17 mouse cellular contexts compared by ENCODE assay signal in the genomic region with DNA sequence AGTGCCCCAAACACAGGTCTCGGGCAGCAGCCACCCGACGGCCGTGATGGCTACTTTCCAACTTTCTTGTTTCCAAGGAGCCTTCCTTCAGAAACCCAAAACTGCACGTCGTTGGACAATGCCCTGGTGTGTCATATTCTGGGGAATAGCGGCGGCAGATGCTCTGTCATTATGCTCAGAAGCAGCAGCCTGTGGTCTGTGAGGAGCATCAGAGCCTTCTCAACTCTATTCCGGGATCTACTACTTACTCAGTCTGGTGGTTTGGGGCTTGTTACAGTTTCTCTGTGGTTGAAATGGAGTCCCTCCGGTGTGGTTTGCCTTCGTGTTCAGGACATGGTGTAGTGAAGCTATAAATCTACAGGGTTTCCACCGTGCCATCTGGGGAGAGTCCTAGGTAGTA. TPM values are rescaled to one million over a fixed set of nuclear protein-coding genes. Genes with fewer than 3 reads are reported as not detected.
DNase-seq lines count a peak whose midpoint lies in the region; ATAC-seq and TF ChIP-seq lines count a peak whose summit lies in the region.
"Had no signal": no experiment of that assay in that cellular context is flagged by ENCODE, and none has a peak within 500 bp of the region (broad histone marks: within the 10 kb centered on the region; RNA-seq: fewer than 3 reads in every experiment).

No protein-coding gene starts in this region.

- H3K9me3 ChIP-seq in CH12.LX (replicated peaks; ENCODE audit: low read length) = no peaks in the 10 kb centered on the region
- H3K9me3 ChIP-seq: limb, embryonic 12.5 days; lung, embryonic 15.5 days; midbrain, embryonic 10.5 days had no signal

- no peak for TF ChIP-seq POLR2A in CH12.LX (IDR thresholded peaks at IDR 0.05; ENCODE audit: low read depth, low read length)

- TF ChIP-seq EP300 in CH12.LX (IDR thresholded peaks at IDR 0.05; ENCODE audit: low read length) = peak; percentile 41; the same call in 1 of the 2 replicates

- peak; percentile 13 to 15 for DNase-seq in cerebellum, postnatal 14 days
- DNase-seq in lung, postnatal 10 days = peak; percentile 42
- no peak for DNase-seq in lung, postnatal 4 days
- peak; percentile 85 for DNase-seq in CH12.LX (ENCODE audit: extremely low read depth)
- no peak for DNase-seq in frontal cortex, postnatal 14 days (ENCODE audit: low spot score in 2 of 2)
- DNase-seq in gastrocnemius, adult 18-20 months (ENCODE audit: low spot score) = no peak
- DNase-seq: cerebellum, adult 11-12 months; embryo, embryonic 11 days; heart, adult 2 months; heart, postnatal 14 days; kidney, postnatal 14 days; thymus, adult 2 months had no signal

- in situ Hi-C loops in CH12.LX (cut with MboI; ENCODE audit: low pct_ligation_motif_present, low pct_unique_long_range_greater_than_20kb, low sequenced_read_pairs) = no loop called here

- peak overlapping the region; percentile 41 for H3K9ac ChIP-seq in CH12.LX (ENCODE audit: insufficient read depth, low read depth)
- H3K9ac ChIP-seq: limb, embryonic 12.5 days; lung, embryonic 15.5 days had no signal

- TF ChIP-seq RAD21 in CH12.LX (IDR thresholded peaks at IDR 0.05; ENCODE audit: low read depth, low read length) = no peak

- ATAC-seq in cerebellum, adult (ENCODE audit: insufficient number of reproducible peaks, low FRiP score, low TSS enrichment) = no peak
- ATAC-seq in hematopoietic stem cell, adult 5-6 weeks (replicated peaks in 1 of 2; ENCODE audit: insufficient read depth in 1 of 2, low FRiP score in 2 of 2, low TSS enrichment in 1 of 2, low read depth in 1 of 2, poor library complexity in 2 of 2, severe bottlenecking in 2 of 2) = peak; percentile 77 to 80

- peaks cover 0 to 22% of the 10 kb centered on the region in 2 experiments for H3K36me3 ChIP-seq in CH12.LX (replicated peaks in 1 of 2; ENCODE audit: control insufficient read depth in 1 of 2, insufficient read depth in 1 of 2, low read length in 1 of 2)
- H3K36me3 ChIP-seq: limb, embryonic 12.5 days; lung, embryonic 15.5 days; midbrain, embryonic 10.5 days had no signal

- H3K27me3 ChIP-seq in CH12.LX (replicated peaks) = no peaks in the 10 kb centered on the region
- H3K27me3 ChIP-seq: limb, embryonic 12.5 days; lung, embryonic 15.5 days had no signal

- dilution Hi-C loops in CH12.LX (cut with MboI; ENCODE audit: extremely low pct_ligation_motif_present, extremely low pct_unique_long_range_greater_than_20kb, low sequenced_read_pairs) = no loop called here

- peaks cover 10 to 47% of the 10 kb centered on the region in 2 experiments for H3K4me1 ChIP-seq in CH12.LX (ENCODE audit: control insufficient read depth in 1 of 2, insufficient read depth in 2 of 2)
- H3K4me1 ChIP-seq: limb, embryonic 12.5 days had no signal

- H3K79me2 ChIP-seq in CH12.LX (replicated peaks; ENCODE audit: control insufficient read depth, extremely low read depth, insufficient read depth, poor library complexity, severe bottlenecking) = no peaks in the 10 kb centered on the region

- TF ChIP-seq CTCF in CH12.LX (conservative IDR thresholded peaks at IDR 0.05 in 1 of 2, IDR thresholded peaks at IDR 0.05 in 1 of 2; ENCODE audit: low read depth in 2 of 2, low read length in 2 of 2) = no peak

- H3K4me3 ChIP-seq in CH12.LX (replicated peaks in 1 of 3; ENCODE audit: low read depth in 2 of 3, low read length in 2 of 3, poor library complexity in 1 of 3) = peak overlapping the region in 1 of 3 experiments; percentile 33
- H3K4me3 ChIP-seq: heart, adult 2 months; limb, embryonic 12.5 days; lung, embryonic 15.5 days; midbrain, embryonic 10.5 days had no signal

- peak overlapping the region; percentile 79 for H3K27ac ChIP-seq in CH12.LX (ENCODE audit: insufficient read depth, low read depth)
- H3K27ac ChIP-seq: heart, adult 2 months; limb, embryonic 12.5 days; lung, embryonic 15.5 days; midbrain, embryonic 10.5 days had no signal

- H3K4me2 ChIP-seq in CH12.LX (ENCODE audit: insufficient read depth, low read depth, poor library complexity, severe bottlenecking) = peak overlapping the region; percentile 91
- H3K4me2 ChIP-seq: limb, embryonic 12.5 days; lung, embryonic 15.5 days had no signal

TF ChIP-seq in CH12.LX, 34 proteins besides CTCF, POLR2A, EP300 and RAD21:
- no peak for TF ChIP-seq USF2 (conservative IDR thresholded peaks at IDR 0.05; ENCODE audit: low read depth, low read length)
- TF ChIP-seq SIN3A (IDR thresholded peaks at IDR 0.05; ENCODE audit: low read length) = peak; percentile 54; the same call in 1 of the 2 replicates
- no peak for TF ChIP-seq USF1 (IDR thresholded peaks at IDR 0.05; ENCODE audit: low read depth, low read length)
- no peak for TF ChIP-seq MAX (IDR thresholded peaks at IDR 0.05; ENCODE audit: low read length)
- no peak; the same call in 1 of the 2 replicates for TF ChIP-seq NELFE (IDR thresholded peaks at IDR 0.05; ENCODE audit: low read depth, low read length)
- TF ChIP-seq BHLHE40 (IDR thresholded peaks at IDR 0.05; ENCODE audit: low read depth, low read length) = peak; percentile 56; the same call in 1 of the 2 replicates
- no peak for TF ChIP-seq E2F4 (IDR thresholded peaks at IDR 0.05; ENCODE audit: insufficient replicate concordance, low read depth, low read length)
- no peak for TF ChIP-seq JUND (conservative IDR thresholded peaks at IDR 0.05; ENCODE audit: low read depth, low read length)
- TF ChIP-seq MAFK (IDR thresholded peaks at IDR 0.05; ENCODE audit: insufficient replicate concordance, low read length) = peak; percentile 62; the same call in 1 of the 2 replicates
- peak; percentile 65; the same call in 1 of the 2 replicates for TF ChIP-seq TCF12 (IDR thresholded peaks at IDR 0.05; ENCODE audit: low read depth, low read length)
- no peak for TF ChIP-seq SMC3 (IDR thresholded peaks at IDR 0.05; ENCODE audit: low read depth, low read length)
- TF ChIP-seq MEF2A (IDR thresholded peaks at IDR 0.05; ENCODE audit: borderline replicate concordance, low read depth, low read length) = peak; percentile 89
- no peak for TF ChIP-seq ZC3H11A (IDR thresholded peaks at IDR 0.05; ENCODE audit: low read depth, low read length)
- no peak for TF ChIP-seq ZMIZ1 (IDR thresholded peaks at IDR 0.05; ENCODE audit: low read depth, low read length)
- TF ChIP-seq ETS1 (conservative IDR thresholded peaks at IDR 0.05; ENCODE audit: low read depth, low read length) = peak; percentile 79
- peak; percentile 75 for TF ChIP-seq IRF4 (IDR thresholded peaks at IDR 0.05; ENCODE audit: low read depth, low read length)
- TF ChIP-seq MAZ (IDR thresholded peaks at IDR 0.05; ENCODE audit: low read depth, low read length) = no peak
- 0 out of 2 replicates have a peak, but pooled peaks have one; percentile 10 for TF ChIP-seq CHD2 (IDR thresholded peaks at IDR 0.05; ENCODE audit: low read length)
- no peak for TF ChIP-seq ZNF384 (IDR thresholded peaks at IDR 0.05; ENCODE audit: low read depth, low read length)
- TF ChIP-seq ELF1 (IDR thresholded peaks at IDR 0.05; ENCODE audit: low read depth, low read length) = 0 out of 2 replicates have a peak, but pooled peaks have one; percentile 6
- TF ChIP-seq TBP (conservative IDR thresholded peaks at IDR 0.05; ENCODE audit: low read depth, low read length) = 0 out of 2 replicates have a peak, but pooled peaks have one; percentile 15
- TF ChIP-seq MXI1 (IDR thresholded peaks at IDR 0.05; ENCODE audit: low read depth, low read length) = no peak
- TF ChIP-seq JUN (IDR thresholded peaks at IDR 0.05; ENCODE audit: insufficient read depth, low read depth, low read length) = no peak
- TF ChIP-seq KAT2A (IDR thresholded peaks at IDR 0.05; ENCODE audit: insufficient replicate concordance, low read length) = no peak
- no peak; the same call in 1 of the 2 replicates for TF ChIP-seq MYC (IDR thresholded peaks at IDR 0.05; ENCODE audit: low read depth, low read length)

RNA-seq across cellular contexts. Expression of gene Rwdd2a, which starts 52.2 kb away (rescaled TPM):
- total RNA-seq in CH12.LX (2012; rRNA removed) = 1.7 TPM in 2 replicates
- 2.8 and 2.9 TPM in 2 replicates for total RNA-seq in CH12.LX (2014; rRNA removed)
- polyA plus RNA-seq in CH12.LX (2012; ENCODE audit: insufficient read length, low read depth) = 2.1 and 2.2 TPM in 2 replicates
- total RNA-seq in hematopoietic stem cell, adult 5-6 weeks (2017) = 2.4 and 4.8 TPM in 2 replicates
- total RNA-seq in gastrocnemius, adult 18-20 months (2021) = under 1 TPM; 0.28 to 0.34 TPM

RNA-seq across cellular contexts. Expression of gene Pgm3, which starts 52.4 kb away (rescaled TPM):
- total RNA-seq in CH12.LX (2012; rRNA removed) = 28.8 and 29.3 TPM in 2 replicates
- total RNA-seq in CH12.LX (2014; rRNA removed) = 27.4 and 28.5 TPM in 2 replicates
- polyA plus RNA-seq in CH12.LX (2012; ENCODE audit: insufficient read length, low read depth) = 31.5 and 32.1 TPM in 2 replicates
- 16.8 and 17.5 TPM in 2 replicates for total RNA-seq in hematopoietic stem cell, adult 5-6 weeks (2017)
- total RNA-seq in gastrocnemius, adult 18-20 months (2021) = 1 to 10 TPM; 3.3 to 4.6 TPM

Comparison
In these comparisons a context has a peak if more than half of its experiments do, and no peak if none do; other contexts are left out.
1. DNase-seq: peak in cerebellum, postnatal 14 days (2 of 2), lung, postnatal 10 days (single experiment) and CH12.LX (single experiment); none in lung, postnatal 4 days (0 of 2), frontal cortex, postnatal 14 days (0 of 2) and gastrocnemius, adult 18-20 months (single experiment).